Mouse (Mus musculus): ENCODE data around the gene Tomm22. TPM values are rescaled to one million over a fixed set of nuclear protein-coding genes. Genes with fewer than 3 reads are reported as not detected.

Tomm22 gene
- total RNA-seq, 2 experiments from 2014 or later = 146 to 154 TPM

DNA sequence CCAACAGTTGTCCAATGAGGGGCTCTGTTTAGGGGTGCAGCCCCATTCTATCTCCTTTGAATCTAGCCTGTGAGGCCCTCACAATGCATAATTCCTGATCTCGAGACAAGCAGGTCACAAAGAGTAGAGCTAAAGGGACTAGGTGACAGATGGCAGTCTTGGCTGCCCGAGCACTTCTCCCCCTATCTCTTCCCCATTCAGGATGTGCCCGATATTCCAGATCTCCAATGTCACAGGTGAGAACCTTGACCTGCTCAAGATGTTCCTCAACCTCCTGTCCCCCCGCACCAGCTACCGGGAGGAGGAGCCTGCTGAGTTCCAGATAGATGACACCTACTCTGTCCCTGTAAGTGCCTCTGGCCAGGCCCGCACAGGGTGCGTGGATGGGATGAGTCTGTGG lies 45.0 kb downstream of the Tomm22 start:
- no peak for DNase-seq
- intact Hi-C loops (cut with DNase I) = no loop called here

DNA sequence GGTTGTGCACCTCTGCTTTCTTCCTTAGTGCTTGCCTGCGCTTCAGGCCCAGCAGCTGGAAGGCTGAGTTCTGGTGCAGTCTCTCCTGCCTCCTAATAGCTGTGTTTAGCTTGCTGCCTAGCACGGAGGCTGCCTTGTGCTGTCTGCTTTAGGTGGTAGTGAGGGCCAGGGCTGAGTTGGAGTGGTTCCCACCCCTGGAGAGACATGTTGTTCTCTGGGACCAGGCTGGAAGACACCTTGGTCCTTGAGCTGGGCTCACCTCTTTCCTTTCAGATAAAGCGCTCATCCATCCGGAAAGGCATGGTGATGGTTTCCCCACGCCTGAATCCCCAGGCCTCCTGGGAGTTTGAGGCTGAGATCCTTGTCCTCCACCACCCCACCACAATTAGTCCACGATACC lies 46.0 kb downstream of the Tomm22 start:
- intact Hi-C loops (cut with DNase I) = no loop called here
- no peak for DNase-seq

DNA sequence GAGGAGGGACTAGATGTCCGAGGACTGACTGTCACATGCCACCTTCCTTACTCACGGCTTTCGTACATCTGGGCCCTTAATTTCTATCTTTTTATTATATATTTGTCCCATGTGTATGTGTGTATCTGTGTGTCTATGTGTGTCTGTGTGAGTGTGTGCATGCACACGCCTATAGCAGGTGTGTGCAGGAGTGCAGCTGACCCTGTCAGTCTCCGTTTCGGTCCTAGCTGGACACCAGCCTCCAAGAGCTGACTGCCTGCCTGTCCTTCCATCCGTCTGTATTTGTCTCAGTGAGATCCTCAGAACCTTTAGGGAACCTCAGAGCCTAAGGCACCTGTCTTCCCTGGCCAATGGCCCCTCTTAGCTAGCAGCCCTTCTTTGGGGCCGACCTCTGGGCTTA lies 49.6 kb downstream of the Tomm22 start:
- DNase-seq = no peak
- intact Hi-C loops (cut with DNase I) = no loop called here

DNA sequence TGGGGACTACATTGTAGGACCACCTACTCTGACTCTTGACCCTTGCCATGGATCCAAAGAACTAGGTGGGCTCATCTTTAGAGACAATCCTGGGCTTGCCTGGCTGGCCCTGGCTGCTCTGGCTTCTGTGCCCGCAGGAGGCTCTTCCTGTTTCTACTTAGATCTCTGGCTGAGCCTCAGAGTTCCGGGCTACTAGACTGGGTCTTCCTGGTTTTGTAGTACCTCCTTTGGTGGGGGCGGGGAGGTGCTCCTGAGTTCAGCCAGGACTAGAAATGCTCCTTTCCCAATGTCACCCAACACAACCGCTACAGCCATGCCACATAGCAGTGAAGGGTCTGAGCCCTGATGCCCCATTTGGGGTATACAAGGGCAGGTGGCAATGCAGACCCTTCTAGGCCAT lies 50.1 kb downstream of the Tomm22 start:
- DNase-seq = no peak
- intact Hi-C loops (cut with DNase I) = no loop called here

Other genes with a start within 250 kb of the Tomm22 start
- 10 to 100 TPM; 79.6 to 81.4 TPM for gene Csnk1e, start 215.3 kb upstream of the Tomm22 start, total RNA-seq (2021)
- gene Kcnj4, start 165.6 kb upstream of the Tomm22 start, total RNA-seq (2021) = under 1 TPM; 0.27 to 0.31 TPM
- 10 to 100 TPM; 21.4 to 24.2 TPM for gene Kdelr3, start 154.4 kb upstream of the Tomm22 start, total RNA-seq (2021)
- gene Ddx17, start 124.1 kb upstream of the Tomm22 start, total RNA-seq (2021) = 100 to 1,000 TPM; 186 to 188 TPM
- 1 to 10 TPM in 1 of 2 experiments, under 1 TPM in 1; 0.69 to 1.2 TPM for gene Dmc1, start 65.8 kb upstream of the Tomm22 start, total RNA-seq (2021)
- gene Fam227a, start 11.9 kb upstream of the Tomm22 start, total RNA-seq (2021) = 1 to 10 TPM in 1 of 2 experiments, under 1 TPM in 1; 0.97 to 1.3 TPM
- 10 to 100 TPM; 28.2 to 29.3 TPM for gene Cby1, start 11.7 kb upstream of the Tomm22 start, total RNA-seq (2021)
- 10 to 100 TPM; 29.3 to 30.1 TPM for gene Josd1, start 17.1 kb downstream of the Tomm22 start, total RNA-seq (2021)
- 10 to 100 TPM; 36.1 to 37.8 TPM for gene Gtpbp1, start 20.0 kb downstream of the Tomm22 start, total RNA-seq (2021)
- gene Sun2, start 71.7 kb downstream of the Tomm22 start, total RNA-seq (2021) = 10 to 100 TPM; 69.7 to 71.8 TPM
- gene Dnal4, start 107.0 kb downstream of the Tomm22 start, total RNA-seq (2021) = 10 to 100 TPM; 20.2 to 22.9 TPM
- 1 to 10 TPM; 3.8 to 4.1 TPM for gene Nptxr, start 133.9 kb downstream of the Tomm22 start, total RNA-seq (2021)
- 1 to 10 TPM in 1 of 2 experiments, under 1 TPM in 1; 0.74 to 1.8 TPM for gene Npcd, start 163.4 kb downstream of the Tomm22 start, total RNA-seq (2021)
- 10 to 100 TPM; 40.7 to 48.7 TPM for gene Cbx6, start 163.8 kb downstream of the Tomm22 start, total RNA-seq (2021)
- gene Apobec3, start 220.8 kb downstream of the Tomm22 start, total RNA-seq (2021) = 10 to 100 TPM; 11.2 to 11.7 TPM